9 mouse cellular contexts compared by ENCODE assay signal in genomic region chr13:51946171-51946570, GRCm38 (mm10).
DNase-seq lines count a peak whose midpoint lies in the region; ATAC-seq lines count a peak whose summit lies in the region.
"Had no signal": no experiment of that assay in that cellular context is flagged by ENCODE, and none has a peak within 500 bp of the region (broad histone marks: within the 10 kb centered on the region; RNA-seq: fewer than 3 reads in every experiment).

No protein-coding gene starts in this region.

- 66% methylated on average over 3 of the region's 3 CpGs for WGBS in kidney, embryonic 14.5 days
- WGBS in midbrain, embryonic 16.5 days: 70% methylated on average over 3 of the region's 3 CpGs

- H3K36me3 ChIP-seq in kidney, embryonic 14.5 days (ENCODE audit: control insufficient read depth, insufficient read depth, low read length): no peaks in the 10 kb centered on the region
- H3K36me3 ChIP-seq in midbrain, embryonic 16.5 days (ENCODE audit: control insufficient read depth, insufficient read depth, low read length): no peaks in the 10 kb centered on the region
- H3K36me3 ChIP-seq: heart, embryonic 13.5 days had no signal

- no peak overlapping the region for H3K27ac ChIP-seq in kidney, embryonic 14.5 days (ENCODE audit: low read depth, low read length)
- no peak overlapping the region for H3K27ac ChIP-seq in midbrain, embryonic 16.5 days (ENCODE audit: low read length)
- H3K27ac ChIP-seq: heart, embryonic 13.5 days had no signal

- no peaks in the 10 kb centered on the region for H3K27me3 ChIP-seq in kidney, embryonic 14.5 days (ENCODE audit: control insufficient read depth, insufficient read depth, low read length)
- no peaks in the 10 kb centered on the region for H3K27me3 ChIP-seq in midbrain, embryonic 16.5 days (ENCODE audit: control insufficient read depth, insufficient read depth, low read depth, low read length)
- H3K27me3 ChIP-seq: heart, embryonic 13.5 days had no signal

- intact Hi-C loops in heart, postnatal 10 days (cut with DNase I): no loop called here

- H3K4me3 ChIP-seq in kidney, embryonic 14.5 days (ENCODE audit: low read length): no peak overlapping the region
- H3K4me3 ChIP-seq in midbrain, embryonic 16.5 days (ENCODE audit: low read depth, low read length): no peak overlapping the region
- H3K4me3 ChIP-seq: heart, embryonic 13.5 days had no signal

- peak; percentile 50 to 53 for DNase-seq in kidney, adult 8-10 months
- DNase-seq in adrenal gland, postnatal 10 days: peak; percentile 79
- peak; percentile 75 to 80 for DNase-seq in heart, postnatal 10 days
- peak; percentile 69 for DNase-seq in lung, postnatal 14 days
- DNase-seq in urinary bladder, adult 2 months (ENCODE audit: low spot score): no peak

- H3K4me2 ChIP-seq in kidney, embryonic 14.5 days (replicated peaks; ENCODE audit: low read depth, low read length): no peak overlapping the region
- H3K4me2 ChIP-seq in midbrain, embryonic 16.5 days (ENCODE audit: low read length): no peak overlapping the region
- H3K4me2 ChIP-seq: heart, embryonic 13.5 days had no signal

- ATAC-seq in kidney, embryonic 14.5 days (ENCODE audit: low FRiP score, low TSS enrichment): no peak
- no peak for ATAC-seq in erythroblast, adult 5-6 weeks (replicated peaks; ENCODE audit: low FRiP score, poor library complexity, severe bottlenecking)
- ATAC-seq in midbrain, embryonic 16.5 days: no peak

- no peaks in the 10 kb centered on the region for H3K4me1 ChIP-seq in kidney, embryonic 14.5 days (ENCODE audit: control insufficient read depth, insufficient read depth, low read length)
- H3K4me1 ChIP-seq in midbrain, embryonic 16.5 days (ENCODE audit: control insufficient read depth, insufficient read depth, low read length): no peaks in the 10 kb centered on the region

- no peak overlapping the region for H3K9ac ChIP-seq in kidney, embryonic 14.5 days (ENCODE audit: low read depth, low read length)
- H3K9ac ChIP-seq in midbrain, embryonic 16.5 days (ENCODE audit: low read depth, low read length): no peak overlapping the region
- H3K9ac ChIP-seq: heart, embryonic 13.5 days had no signal

- no peaks in the 10 kb centered on the region for H3K9me3 ChIP-seq in kidney, embryonic 14.5 days (ENCODE audit: control insufficient read depth, low read length)
- H3K9me3 ChIP-seq in midbrain, embryonic 16.5 days (replicated peaks; ENCODE audit: control insufficient read depth, low read length, poor library complexity, severe bottlenecking): no peaks in the 10 kb centered on the region
- H3K9me3 ChIP-seq: heart, embryonic 13.5 days had no signal
